Mouse (Mus musculus) naive thymus-derived CD4-positive, alpha-beta T cell, adult 2 months (primary cell): ENCODE measurements around the gene Tnni3k.

Experiments
- DNase-seq: peaks from one replicate; pipeline ENCODE4 v3.0.0-alpha.2; 2011; ENCODE audit warnings: low read depth

The Tnni3k gene

DNA sequence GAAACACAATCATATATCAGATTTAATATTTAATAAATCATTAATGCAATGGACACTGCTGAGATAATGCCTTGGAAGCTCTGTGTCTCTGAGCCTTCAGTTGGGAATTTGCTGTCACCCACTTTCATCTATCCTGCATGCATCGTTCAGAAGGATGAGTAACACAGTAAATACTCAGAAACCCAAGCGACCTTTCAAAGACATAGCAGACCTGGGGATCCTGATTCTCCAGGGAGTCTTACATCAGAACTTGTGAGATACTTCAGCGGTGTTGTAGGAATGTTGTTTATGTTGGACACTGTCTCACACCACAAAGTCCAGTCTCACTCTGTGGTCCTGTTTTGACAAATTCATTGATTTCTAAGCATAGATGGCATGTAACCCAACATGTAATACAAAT is 294.1 kb downstream of the Tnni3k start:
- DNase-seq = no peak

DNA sequence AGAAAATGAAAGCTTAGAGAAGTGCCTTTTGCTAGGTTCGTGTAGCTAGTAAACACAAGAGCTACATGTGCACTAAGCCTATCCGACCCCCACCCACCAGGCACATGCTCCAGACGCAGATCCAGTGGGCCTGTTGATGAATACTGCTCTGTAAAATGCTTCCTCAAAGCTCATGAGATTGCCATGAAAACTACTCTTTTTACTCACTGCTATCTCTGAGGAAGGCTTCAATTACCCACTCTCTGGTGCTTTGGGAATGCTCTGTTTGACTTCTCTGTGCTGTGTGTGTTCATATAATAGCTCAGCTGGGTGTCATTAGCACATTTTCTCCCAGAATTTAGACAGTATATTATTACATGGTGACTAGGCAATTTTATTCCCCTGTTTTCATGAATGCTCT is 297.1 kb downstream of the Tnni3k start:
- DNase-seq = no peak

DNA sequence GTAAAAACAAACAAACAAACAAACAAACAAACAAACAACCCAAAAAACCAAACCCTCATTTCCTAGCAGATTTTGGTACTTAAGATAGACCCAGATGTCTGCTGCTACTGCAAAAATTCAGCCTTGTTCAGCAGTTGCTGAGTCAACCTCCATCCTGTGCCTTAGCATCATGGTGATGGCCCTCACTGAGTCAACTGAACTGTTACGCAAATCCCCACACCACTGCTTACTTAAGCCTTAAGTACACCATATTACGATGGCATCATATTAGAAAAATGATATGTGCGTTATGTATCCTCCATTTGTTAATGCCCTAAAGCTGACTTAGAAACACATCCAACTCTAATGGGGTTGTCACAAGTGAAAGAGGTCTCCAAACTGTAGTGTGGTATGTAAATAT is 300.0 kb downstream of the Tnni3k start:
- no peak for DNase-seq

DNA sequence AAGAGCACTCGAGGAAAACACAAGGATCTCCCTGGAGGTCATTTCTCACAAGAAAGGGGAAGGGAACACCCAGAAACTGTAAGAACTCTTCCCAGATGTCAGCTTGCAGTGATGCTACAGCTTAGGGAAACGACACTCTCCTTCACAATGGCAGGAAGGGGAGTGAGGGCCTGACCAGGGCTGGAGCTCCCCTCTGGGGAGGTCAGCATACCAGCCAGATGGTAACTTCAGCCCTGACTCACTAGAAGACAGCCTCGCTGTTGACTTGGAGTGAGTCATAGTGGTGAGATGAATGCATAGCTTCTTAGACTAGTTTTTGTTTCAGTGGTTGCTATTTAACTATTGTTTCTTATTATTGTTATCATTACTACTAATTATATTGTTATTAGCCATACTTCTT is 300.7 kb downstream of the Tnni3k start:
- no peak for DNase-seq

DNA sequence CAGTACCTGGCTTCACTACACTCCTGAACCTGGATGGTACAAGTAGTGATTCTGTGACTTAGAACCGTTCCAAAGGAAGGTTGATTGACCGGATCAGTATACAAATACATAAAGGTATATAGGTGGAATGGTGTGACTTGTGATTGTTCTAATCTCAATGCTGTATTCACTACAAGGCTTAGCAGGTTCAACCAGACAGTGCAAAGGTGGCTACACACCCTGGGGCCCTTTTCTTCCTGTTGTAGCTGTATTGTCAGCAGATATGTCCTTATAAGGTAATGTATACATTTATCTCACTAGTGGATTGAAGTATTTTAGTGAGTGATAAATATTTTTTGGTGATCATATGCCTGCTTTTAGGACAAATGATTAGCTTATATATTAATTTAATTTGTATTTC is 310.9 kb downstream of the Tnni3k start:
- DNase-seq = no peak

DNA sequence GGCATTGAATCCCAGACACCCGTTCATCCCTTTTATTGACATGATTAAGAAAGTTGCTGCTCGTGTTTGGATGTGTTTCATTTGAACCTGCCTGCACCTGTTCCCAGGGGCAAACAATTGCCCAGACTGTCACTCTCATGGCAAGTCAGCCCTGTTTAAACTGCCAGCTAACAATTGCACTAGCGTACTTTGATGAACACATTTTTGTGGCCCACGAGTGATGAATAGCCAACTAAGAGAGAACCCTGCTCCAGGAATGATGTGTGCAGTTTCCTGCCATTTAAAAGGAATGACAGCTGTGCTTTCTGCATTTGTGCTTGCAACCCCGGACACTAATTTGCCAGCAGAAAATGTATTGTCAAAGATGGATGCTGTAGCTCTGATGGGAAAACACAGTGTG is 312.3 kb downstream of the Tnni3k start:
- DNase-seq = no peak

DNA sequence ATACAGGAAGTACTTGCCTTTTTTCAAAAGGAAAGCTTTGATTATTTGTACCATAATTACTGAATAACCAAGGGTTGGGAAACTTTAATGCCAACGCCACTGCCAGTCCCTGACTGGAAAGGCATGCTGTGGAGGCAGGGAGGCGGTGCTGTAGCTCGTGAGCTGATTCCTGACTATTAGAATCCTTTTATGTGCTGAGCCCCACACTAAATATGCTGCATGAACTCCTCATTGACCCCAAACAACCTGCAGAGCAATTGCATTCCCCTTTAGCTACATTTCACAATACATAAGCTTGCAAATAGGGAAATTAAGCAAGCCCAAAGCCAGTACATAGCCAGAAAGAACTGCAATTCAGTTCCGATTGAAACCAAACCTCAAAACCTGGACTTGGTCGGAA is 313.7 kb downstream of the Tnni3k start:
- no peak for DNase-seq
